7 mouse cellular contexts compared by ENCODE assay signal in the genomic region with DNA sequence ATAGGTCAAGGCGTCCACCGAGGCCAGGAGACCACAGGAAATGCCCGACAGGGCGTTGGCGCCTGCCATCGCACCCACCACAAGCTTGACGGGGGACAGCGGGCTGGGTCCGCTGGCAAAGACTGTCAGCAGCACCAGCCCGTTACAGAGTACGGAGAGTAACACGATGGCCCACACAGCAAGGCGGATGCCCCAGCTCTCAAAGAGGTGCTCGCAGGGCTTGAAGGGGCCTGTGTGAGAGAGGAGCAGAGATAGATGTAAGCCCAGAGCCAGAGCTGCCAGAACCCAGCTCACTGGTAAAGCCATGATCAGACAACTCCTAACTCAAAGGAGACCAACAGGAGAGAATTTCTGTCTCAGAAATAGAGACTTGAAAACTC. TPM values are rescaled to one million over a fixed set of nuclear protein-coding genes. Genes with fewer than 3 reads are reported as not detected.
DNase-seq lines count a peak whose midpoint lies in the region; ATAC-seq lines count a peak whose summit lies in the region.

No protein-coding gene starts in this region.

- WGBS in forebrain, embryonic 15.5 days = 9% methylated on average over 14 of the region's 14 CpGs
- WGBS in limb, embryonic 13.5 days = 10% methylated on average over 14 of the region's 14 CpGs

- H3K9me3 ChIP-seq in megakaryocyte, embryonic 14.5 days = peaks cover 4% of the 10 kb centered on the region; the same call in 1 of the 2 replicates
- H3K9me3 ChIP-seq in forebrain, embryonic 15.5 days = no peaks in the 10 kb centered on the region
- H3K9me3 ChIP-seq in limb, embryonic 13.5 days = no peaks in the 10 kb centered on the region

- H3K27me3 ChIP-seq in megakaryocyte, embryonic 14.5 days (replicated peaks) = peaks cover 81% of the 10 kb centered on the region
- 0 out of 2 replicates have a peak, but pooled peaks cover 3% of the 10 kb centered on the region for H3K27me3 ChIP-seq in forebrain, embryonic 15.5 days
- H3K27me3 ChIP-seq in limb, embryonic 13.5 days = peaks cover 36% of the 10 kb centered on the region
- no peaks in the 10 kb centered on the region; the same call in 1 of the 2 replicates for H3K27me3 ChIP-seq in splenic B cell, adult 2 months (ENCODE audit: control insufficient read depth, insufficient read depth, low read length, poor library complexity, severe bottlenecking)

- H3K4me1 ChIP-seq in megakaryocyte, embryonic 14.5 days = peaks cover 17% of the 10 kb centered on the region
- peaks cover 6% of the 10 kb centered on the region; the same call in 1 of the 2 replicates for H3K4me1 ChIP-seq in forebrain, embryonic 15.5 days
- peaks cover 24% of the 10 kb centered on the region for H3K4me1 ChIP-seq in limb, embryonic 13.5 days

- H3K4me3 ChIP-seq in megakaryocyte, embryonic 14.5 days (replicated peaks) = peak overlapping the region; percentile 89
- peak overlapping the region; percentile 51 for H3K4me3 ChIP-seq in forebrain, embryonic 15.5 days
- peak overlapping the region; percentile 45 for H3K4me3 ChIP-seq in limb, embryonic 13.5 days

- no peak for ATAC-seq in megakaryocyte, adult 5-6 weeks (ENCODE audit: poor library complexity, severe bottlenecking)
- peak; percentile 61 for ATAC-seq in forebrain, embryonic 15.5 days (replicated peaks)
- 0 out of 2 replicates have a peak, but pooled peaks have one; percentile 34 for ATAC-seq in limb, embryonic 13.5 days (ENCODE audit: low FRiP score, low read depth)
- ATAC-seq in megakaryocyte-erythroid progenitor cell, adult 5-6 weeks (replicated peaks; ENCODE audit: low FRiP score, low TSS enrichment, poor library complexity, severe bottlenecking) = no peak

- no peak overlapping the region for H3K27ac ChIP-seq in forebrain, embryonic 15.5 days (replicated peaks)
- no peak overlapping the region for H3K27ac ChIP-seq in limb, embryonic 13.5 days

- H3K9ac ChIP-seq in forebrain, embryonic 15.5 days (replicated peaks) = peak overlapping the region; percentile 55
- peak overlapping the region; percentile 61 for H3K9ac ChIP-seq in limb, embryonic 13.5 days

- DNase-seq in splenic B cell, adult 2 months (ENCODE audit: low read depth, low spot score) = peak; percentile 4
- DNase-seq in retina, embryonic 14.5 days (ENCODE audit: low spot score) = no peak

- peak overlapping the region; percentile 91 for H3K4me2 ChIP-seq in forebrain, embryonic 15.5 days (replicated peaks)
- peak overlapping the region; percentile 88 for H3K4me2 ChIP-seq in limb, embryonic 13.5 days (replicated peaks)

- H3K36me3 ChIP-seq in megakaryocyte, embryonic 14.5 days (replicated peaks; ENCODE audit: low read length) = no peaks in the 10 kb centered on the region
- no peaks in the 10 kb centered on the region for H3K36me3 ChIP-seq in forebrain, embryonic 15.5 days
- H3K36me3 ChIP-seq in limb, embryonic 13.5 days = no peaks in the 10 kb centered on the region
- no peaks in the 10 kb centered on the region for H3K36me3 ChIP-seq in splenic B cell, adult 2 months (ENCODE audit: control insufficient read depth, insufficient read depth, low read length, poor library complexity, severe bottlenecking)

RNA-seq across cellular contexts. Expression of gene Ube2t, which starts 25.6 kb away (rescaled TPM):
- polyA plus RNA-seq in megakaryocyte, embryonic 14.5 days (2012; ENCODE audit: insufficient read depth, low replicate concordance) = 6.4 TPM in 1 of 2 replicates, not detected in the other
- 49.0 and 58.0 TPM in 2 replicates for total RNA-seq in megakaryocyte, adult 5-6 weeks (2015)
- 15.6 and 16.3 TPM in 2 replicates for total RNA-seq in megakaryocyte, adult 5-6 weeks (2017)
- polyA plus RNA-seq in forebrain, embryonic 15.5 days (2015; fragmentation: Nextera tagmentation; extraction: Ambion mirVana) = 26.8 and 30.3 TPM in 2 replicates
- 29.6 and 32.5 TPM in 2 replicates for polyA plus RNA-seq in limb, embryonic 13.5 days (2015; fragmentation: Nextera tagmentation; extraction: Ambion mirVana)
- total RNA-seq in megakaryocyte-erythroid progenitor cell, adult 5-6 weeks (2014; fragmentation: Nextera tagmentation) = 47.9 and 82.8 TPM in 2 replicates
- 23.4 and 29.7 TPM in 2 replicates for total RNA-seq in megakaryocyte-erythroid progenitor cell, adult 5-6 weeks (2017)

RNA-seq across cellular contexts. Expression of gene Ppp1r12b, which starts 32.2 kb away (rescaled TPM):
- polyA plus RNA-seq in megakaryocyte, embryonic 14.5 days (2012; ENCODE audit: insufficient read depth, low replicate concordance) = 0.60 TPM in 1 of 2 replicates, not detected in the other
- total RNA-seq in megakaryocyte, adult 5-6 weeks (2015) = 3.7 and 5.0 TPM in 2 replicates
- total RNA-seq in megakaryocyte, adult 5-6 weeks (2017) = 4.4 and 4.6 TPM in 2 replicates
- 16.4 and 16.6 TPM in 2 replicates for polyA plus RNA-seq in forebrain, embryonic 15.5 days (2015; fragmentation: Nextera tagmentation; extraction: Ambion mirVana)
- polyA plus RNA-seq in limb, embryonic 13.5 days (2015; fragmentation: Nextera tagmentation; extraction: Ambion mirVana) = 6.5 and 7.1 TPM in 2 replicates
- total RNA-seq in megakaryocyte-erythroid progenitor cell, adult 5-6 weeks (2014; fragmentation: Nextera tagmentation) = 10.3 and 15.6 TPM in 2 replicates
- total RNA-seq in megakaryocyte-erythroid progenitor cell, adult 5-6 weeks (2017) = 6.6 and 6.7 TPM in 2 replicates

Comparison
In these comparisons a context has a peak if more than half of its experiments do, and no peak if none do; other contexts are left out.
1. ATAC-seq: peak in forebrain, embryonic 15.5 days (single experiment) and limb, embryonic 13.5 days (single experiment); none in megakaryocyte, adult 5-6 weeks (single experiment) and megakaryocyte-erythroid progenitor cell, adult 5-6 weeks (single experiment).
2. Peak in every context shown above with its lines, with median percentiles within 50 percentile points of each other: H3K4me3 ChIP-seq.